Mouse (Mus musculus): ENCODE data around the gene Ndnf. TPM values are rescaled to one million over a fixed set of nuclear protein-coding genes. Genes with fewer than 3 reads are reported as not detected.

The Ndnf gene
- polyA plus RNA-seq, 1 experiment from 2014 or later = 11.2 TPM

- Histone ChIP-seq H3K27ac (replicated peaks) (no peak overlapping the region), H3K9me3 (replicated peaks) (no peaks in the 10 kb centered on the region), H3K27me3 (replicated peaks) (no peaks in the 10 kb centered on the region), H3K9ac (replicated peaks) (no peak overlapping the region), H3K36me3 (no peaks in the 10 kb centered on the region), H3K4me2 (no peak overlapping the region), H3K4me3 (replicated peaks) (no peak overlapping the region), H3K4me1 (no peaks in the 10 kb centered on the region)
- 88% methylated on average over 5 of the region's 5 CpGs for WGBS
- no peak for ATAC-seq (ENCODE audit: low FRiP score)
Observed at GRCm38 (mm10) chr6:65759174-65759573, 87.8 kb downstream of the Ndnf start.

DNA sequence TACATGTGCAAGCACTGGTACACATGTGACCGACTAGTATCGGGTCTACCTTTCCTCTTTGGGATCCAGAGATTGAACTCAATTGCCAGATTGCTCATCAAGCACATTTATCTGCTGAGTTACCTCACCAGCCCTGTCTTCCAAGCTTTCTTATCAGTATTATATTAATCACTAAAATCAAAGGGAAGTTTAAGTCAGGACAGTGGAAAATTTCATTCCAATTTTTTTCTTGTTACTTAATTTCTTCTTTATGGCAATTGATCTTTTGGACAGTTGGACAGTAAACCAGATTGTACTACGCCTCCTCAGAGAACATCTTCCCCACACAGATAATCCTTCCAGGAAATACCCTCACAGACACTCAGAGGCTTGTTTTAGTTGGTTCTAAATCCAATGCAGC lies 88.7 kb downstream of the Ndnf start:
- WGBS = 95% methylated on average over 3 of the region's 3 CpGs

More for the DNA sequence above, 88.7 kb downstream of the Ndnf start:
- H3K4me2 ChIP-seq = no peak overlapping the region
- no peaks in the 10 kb centered on the region for H3K4me1 ChIP-seq
- H3K27ac ChIP-seq (replicated peaks) = no peak overlapping the region
- no peaks in the 10 kb centered on the region for H3K36me3 ChIP-seq
- ATAC-seq (ENCODE audit: low FRiP score) = no peak
- no peak overlapping the region for H3K4me3 ChIP-seq (replicated peaks)
- no peak overlapping the region for H3K9ac ChIP-seq (replicated peaks)
- no peaks in the 10 kb centered on the region for H3K9me3 ChIP-seq (replicated peaks)
- no peaks in the 10 kb centered on the region for H3K27me3 ChIP-seq (replicated peaks)

Other genes starting within 250 kb of the Ndnf start
- 0.19 TPM in 1 of 2 replicates, not detected in the other for gene Tnip3, start 146.3 kb upstream of the Ndnf start, polyA plus RNA-seq (2015; fragmentation: Nextera tagmentation; extraction: Ambion mirVana)
- gene Prdm5, start 107.4 kb downstream of the Ndnf start, polyA plus RNA-seq (2015; fragmentation: Nextera tagmentation; extraction: Ambion mirVana) = 5.6 and 9.0 TPM in 2 replicates